Mouse (Mus musculus) limb, embryonic 14.5 days (tissue): ENCODE measurements around the gene Gm28042. TPM values are rescaled to one million over a fixed set of nuclear protein-coding genes. Genes with fewer than 3 reads are reported as not detected.

Source experiments
- ATAC-seq: fragments of 200-750 bp; cut with Nextera tagmentation; 2 replicates; pipeline ENCODE4 v1.8.0; 2017; ENCODE audit warnings: low read depth, moderate number of reproducible peaks, moderate TSS enrichment; ENCODE audit not compliant: low FRiP score
- DNase-seq: peaks from one replicate; pipeline ENCODE4 v3.0.0-alpha.2; 2015; ENCODE audit warnings: low spot score
- H3K27ac ChIP-seq: fragments of 300-500 bp; sonication (generic); replicated peaks from 2 replicates; pipeline ENCODE4 v1.5.1; 2014; ENCODE audit warnings: low read depth, mild to moderate bottlenecking, low read length, moderate library complexity, mixed read lengths
- H3K27me3 ChIP-seq: fragments of 300-500 bp; sonication (generic); 2 replicates; pipeline ENCODE4 v1.6.1; 2014; ENCODE audit warnings: low read length, mixed read lengths; ENCODE audit not compliant: control insufficient read depth, insufficient read depth
- H3K36me3 ChIP-seq: fragments of 300-500 bp; sonication (generic); 2 replicates; pipeline ENCODE4 v1.6.1; 2014; ENCODE audit warnings: mild to moderate bottlenecking, low read length, moderate library complexity, mixed read lengths; ENCODE audit not compliant: control insufficient read depth, insufficient read depth
- H3K4me1 ChIP-seq: fragments of 300-500 bp; sonication (generic); 2 replicates; pipeline ENCODE4 v1.6.1; 2014; ENCODE audit warnings: antibody characterized with exemption, low read length, mixed read lengths; ENCODE audit not compliant: control insufficient read depth, insufficient read depth
- H3K4me2 ChIP-seq: fragments of 300-500 bp; sonication (generic); replicated peaks from 2 replicates; pipeline ENCODE4 v1.6.1; 2014; ENCODE audit warnings: low read depth, mild to moderate bottlenecking, low read length, moderate library complexity; ENCODE audit not compliant: severe bottlenecking
- H3K4me3 ChIP-seq: fragments of 300-500 bp; sonication (generic); replicated peaks from 2 replicates; pipeline ENCODE4 v1.5.1; 2014; ENCODE audit warnings: low read length
- H3K9ac ChIP-seq: fragments of 300-500 bp; sonication (generic); 2 replicates; pipeline ENCODE4 v1.6.1; 2014; ENCODE audit warnings: mild to moderate bottlenecking, low read depth, low read length, moderate library complexity; ENCODE audit not compliant: severe bottlenecking
- H3K9me3 ChIP-seq: fragments of 300-500 bp; sonication (generic); 2 replicates; pipeline ENCODE4 v1.6.1; 2016; ENCODE audit warnings: low read length; ENCODE audit not compliant: control insufficient read depth
- POLR2A ChIP-seq: fragments of 200-500 bp; IDR thresholded peaks from 2 replicates; pipeline ENCODE4 v1.8.0; 2012; ENCODE audit warnings: inconsistent platforms, mild to moderate bottlenecking, moderate library complexity, borderline replicate concordance; ENCODE audit not compliant: insufficient read depth, insufficient read length; ENCODE audit errors: extremely low read depth
- WGBS: fragments of 180-500 bp; shearing (Covaris S2); extraction: QIAGEN DNeasy Blood & Tissue Kit; methylation state at CpG from one replicate; pipeline ENCODE4 v1.1.7; 2014; 5-methylcytosine and 5-hydroxymethylcytosine counted together
- polyA plus RNA-seq, 2 experiments: library from polyadenylated mRNA; depleted of rRNA in 1 of 2; stranded (reverse) in 1 of 2; unstranded in 1 of 2; fragments of >200 nt; fragmentation: Nextera tagmentation in 1 of 2; extraction: Ambion mirVana in 1 of 2; gene quantifications; 2 replicates each; pipeline versions ENCODE4 v1.2.1 to v1.2.3; 2012 to 2014

The Gm28042 gene
- polyA plus RNA-seq, 2 experiments = 3.0 to 19.5 TPM

DNA sequence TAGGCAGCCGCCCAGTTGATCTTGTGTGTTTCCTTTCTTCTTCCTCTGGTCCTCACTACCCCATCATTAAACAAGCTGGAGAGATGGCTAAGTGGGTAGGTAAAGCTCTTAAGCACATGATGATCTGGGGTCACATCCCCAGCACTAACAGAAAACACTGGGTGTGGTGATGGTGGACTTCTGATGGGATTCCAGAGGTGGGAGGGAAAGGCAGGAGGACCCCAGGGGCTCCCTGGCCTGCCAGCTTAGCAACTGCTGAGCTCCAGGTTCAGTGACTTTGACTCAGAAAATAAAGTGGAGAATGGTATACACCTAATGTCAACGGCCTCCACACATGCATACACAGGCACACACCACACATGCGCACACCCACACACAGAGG, 648 bp downstream of the Gm28042 start:
- Histone ChIP-seq H3K9ac (peak overlapping the region; percentile 89), H3K27me3 (no peaks in the 10 kb centered on the region), H3K9me3 (no peaks in the 10 kb centered on the region), H3K4me3 (peak overlapping the region; percentile 76), H3K4me2 (peak overlapping the region; percentile 74), H3K36me3 (peaks cover 57% of the 10 kb centered on the region), H3K4me1 (peaks cover 11% of the 10 kb centered on the region), H3K27ac (peak overlapping the region; percentile 92)
- TF ChIP-seq POLR2A = no peak
- 42% methylated on average over 3 of the region's 3 CpGs for WGBS
- no peak for DNase-seq
- ATAC-seq = peak; percentile 25

- H3K4me2 ChIP-seq = no peak overlapping the region
- H3K4me3 ChIP-seq = no peak overlapping the region
- no peak overlapping the region for H3K9ac ChIP-seq
- H3K27ac ChIP-seq = no peak overlapping the region
- peaks cover 50% of the 10 kb centered on the region for H3K36me3 ChIP-seq
- H3K9me3 ChIP-seq = no peaks in the 10 kb centered on the region
- H3K27me3 ChIP-seq = no peaks in the 10 kb centered on the region
- 88% methylated on average over 8 of the region's 8 CpGs for WGBS
- DNase-seq = no peak
- TF ChIP-seq POLR2A = no peak
- no peak for ATAC-seq
- peaks cover 11% of the 10 kb centered on the region for H3K4me1 ChIP-seq
These were observed 3.1 kb downstream of the Gm28042 start for GRCm38 (mm10) chr2:120030380-120030779.

GRCm38 (mm10) chr2:120032726-120033467, 5.6 kb downstream of the Gm28042 start, which contains the start of gene Pla2g4b:
TSS of gene Pla2g4b (plus strand) at chr2:120033417.
- no peak within 1 kb of the TSS for H3K4me3 ChIP-seq
- peaks cover 7% of the 10 kb centered on the region for H3K4me1 ChIP-seq
- no peaks in the 10 kb centered on the region for H3K27me3 ChIP-seq
- no peak within 1 kb of the TSS for H3K9ac ChIP-seq
- H3K9me3 ChIP-seq = no peaks in the 10 kb centered on the region
- no peak for TF ChIP-seq POLR2A
- ATAC-seq (no peak), DNase-seq (no peak)
- 86% methylated on average over 12 of the region's 12 CpGs for WGBS
- peaks cover 69% of the 10 kb centered on the region for H3K36me3 ChIP-seq
- no peak within 1 kb of the TSS for H3K27ac ChIP-seq
- H3K4me2 ChIP-seq = no peak within 1 kb of the TSS

- no peak overlapping the region for H3K4me2 ChIP-seq
- no peak overlapping the region for H3K27ac ChIP-seq
- H3K9ac ChIP-seq = no peak overlapping the region
- 82% methylated on average over 5 of the region's 5 CpGs for WGBS
- no peak for TF ChIP-seq POLR2A
- no peaks in the 10 kb centered on the region for H3K9me3 ChIP-seq
- H3K4me1 ChIP-seq = no peaks in the 10 kb centered on the region; the same call in 1 of the 2 replicates
- H3K4me3 ChIP-seq = no peak overlapping the region
- ATAC-seq = no peak
- peaks cover 77% of the 10 kb centered on the region for H3K36me3 ChIP-seq
- H3K27me3 ChIP-seq = no peaks in the 10 kb centered on the region
- no peak for DNase-seq
These were observed 6.4 kb downstream of the Gm28042 start for GRCm38 (mm10) chr2:120033726-120034125.

- Histone ChIP-seq H3K4me3 (no peak overlapping the region), H3K36me3 (peaks cover 84% of the 10 kb centered on the region), H3K9me3 (no peaks in the 10 kb centered on the region), H3K27ac (no peak overlapping the region), H3K9ac (no peak overlapping the region), H3K4me2 (no peak overlapping the region), H3K27me3 (no peaks in the 10 kb centered on the region), H3K4me1 (no peaks in the 10 kb centered on the region)
- 93% methylated on average over 9 of the region's 9 CpGs for WGBS
- no peak for ATAC-seq
- DNase-seq = no peak
- no peak for TF ChIP-seq POLR2A
These were observed 10.5 kb downstream of the Gm28042 start for GRCm38 (mm10) chr2:120037744-120038143.
